Mouse (Mus musculus): ENCODE data around the gene Camk1d.

GRCm38 (mm10) chr2:5304451-5304850 is 409.9 kb downstream of the Camk1d start:
- TF ChIP-seq POLR2A (IDR thresholded peaks at IDR 0.05; ENCODE audit: borderline replicate concordance, control insufficient read depth, low read depth, low read length) (no peak), CTCF (IDR thresholded peaks at IDR 0.05; ENCODE audit: control insufficient read depth, insufficient read depth, low read length) (no peak)

Measured in bone marrow, adult 2 months (tissue).